Mouse (Mus musculus): ENCODE results near the gene Ppara. TPM values are rescaled to one million over a fixed set of nuclear protein-coding genes. Genes with fewer than 3 reads are reported as not detected.

Gene Ppara
- 2.7 and 3.3 TPM in 2 replicates for polyA plus RNA-seq (2014; fragmentation: Nextera tagmentation; extraction: Ambion mirVana)

DNA sequence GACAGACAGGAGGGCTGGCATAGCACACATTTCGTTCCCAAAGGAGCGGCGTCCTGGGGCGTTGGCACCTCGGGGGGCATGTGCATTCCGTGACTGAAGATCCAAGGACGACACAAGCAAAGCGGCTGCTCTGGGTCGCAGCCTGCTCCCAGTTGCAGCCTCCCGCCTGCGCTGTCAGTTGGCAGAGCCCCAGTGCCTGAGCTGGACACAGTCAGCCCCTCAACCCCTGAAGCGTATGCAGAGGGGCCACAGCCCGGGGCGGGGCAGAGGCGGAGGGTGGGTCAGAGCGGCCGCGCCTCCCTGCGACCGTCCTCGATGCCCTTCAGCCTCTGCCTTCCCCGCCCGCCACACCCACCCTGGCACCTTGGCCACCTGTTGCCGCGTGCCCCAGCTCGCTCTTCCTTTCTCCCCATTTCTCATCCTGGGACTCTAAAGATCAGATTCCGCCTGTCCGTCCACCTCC, at the start of gene Ppara:
Ppara (plus strand) TSS at position 413 of the 463 bp plus-strand sequence.
- peak; percentile 35 for ATAC-seq (ENCODE audit: insufficient read depth)
- Histone ChIP-seq H3K4me3 (ENCODE audit: low read depth, low read length) (peak within 1 kb of the TSS; percentile 70), H3K4me1 (ENCODE audit: insufficient read depth) (no peaks in the 10 kb centered on the region), H3K27me3 (ENCODE audit: insufficient read depth, low read length) (peaks cover 45% of the 10 kb centered on the region), H3K9me3 (ENCODE audit: low read depth, low read length) (no peaks in the 10 kb centered on the region), H3K36me3 (ENCODE audit: insufficient read depth) (no peaks in the 10 kb centered on the region), H3K27ac (ENCODE audit: low read depth) (no peak within 1 kb of the TSS), H3K9ac (peak within 1 kb of the TSS; percentile 60), H3K4me2 (peak within 1 kb of the TSS; percentile 78)
- 3% methylated on average over 28 of the region's 28 CpGs for WGBS
- no peak for TF ChIP-seq CTCF (IDR thresholded peaks at IDR 0.05; ENCODE audit: low read depth)
- DNase-seq: peak; percentile 41

DNA sequence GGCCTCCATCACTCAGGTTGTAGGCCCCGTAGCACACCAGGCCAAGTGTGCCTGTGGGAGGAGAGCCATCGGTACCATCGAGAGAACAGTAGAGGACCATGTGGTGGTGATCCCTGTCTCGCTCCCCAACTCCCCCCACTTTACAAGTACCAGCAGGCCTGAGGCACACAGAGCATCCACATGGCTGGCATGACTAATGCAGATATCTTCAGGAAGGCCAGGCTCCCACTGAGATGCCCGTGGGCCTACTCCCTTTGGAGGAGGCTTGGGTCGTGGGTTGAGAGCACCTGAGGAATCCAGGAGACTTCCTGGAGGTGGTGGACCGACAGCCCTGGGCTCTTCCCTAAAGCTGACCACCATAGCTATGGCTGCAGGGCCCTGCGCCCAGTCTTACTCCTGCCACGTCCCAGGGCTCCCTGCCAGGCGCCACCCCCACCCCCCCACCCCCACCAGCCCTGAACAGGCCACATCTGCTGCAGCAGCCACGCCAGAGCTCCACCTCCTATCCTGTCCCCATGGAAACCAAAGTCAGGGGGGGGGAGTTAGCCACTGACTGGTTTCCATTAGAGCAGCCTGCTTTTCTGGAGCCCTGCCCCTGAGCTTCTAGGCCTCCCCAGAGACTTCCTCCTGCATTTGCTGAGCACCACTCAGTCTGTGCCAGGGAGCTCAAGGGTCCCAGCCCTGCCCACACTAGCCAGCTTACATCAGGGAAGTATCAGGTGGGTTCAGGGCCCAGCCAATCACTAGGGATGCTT, 48.0 kb upstream of the Ppara start:
- no peak for TF ChIP-seq CTCF (IDR thresholded peaks at IDR 0.05; ENCODE audit: low read depth)
- ATAC-seq (ENCODE audit: insufficient read depth) (peak; percentile 95), DNase-seq (peak; percentile 90)
- Histone ChIP-seq H3K36me3 (ENCODE audit: insufficient read depth) (peaks cover 84% of the 10 kb centered on the region), H3K4me2 (peak overlapping the region; percentile 36; the same call in 1 of the 2 replicates), H3K27me3 (ENCODE audit: insufficient read depth, low read length) (no peaks in the 10 kb centered on the region), H3K27ac (ENCODE audit: low read depth) (peak overlapping the region; percentile 96), H3K9ac (0 out of 2 replicates have a peak overlapping the region, but pooled peaks have one; percentile 7), H3K4me1 (ENCODE audit: insufficient read depth) (peaks cover 9% of the 10 kb centered on the region), H3K4me3 (ENCODE audit: low read depth, low read length) (no peak overlapping the region), H3K9me3 (ENCODE audit: low read depth, low read length) (no peaks in the 10 kb centered on the region)
- WGBS: 48% methylated on average over 11 of the region's 11 CpGs

DNA sequence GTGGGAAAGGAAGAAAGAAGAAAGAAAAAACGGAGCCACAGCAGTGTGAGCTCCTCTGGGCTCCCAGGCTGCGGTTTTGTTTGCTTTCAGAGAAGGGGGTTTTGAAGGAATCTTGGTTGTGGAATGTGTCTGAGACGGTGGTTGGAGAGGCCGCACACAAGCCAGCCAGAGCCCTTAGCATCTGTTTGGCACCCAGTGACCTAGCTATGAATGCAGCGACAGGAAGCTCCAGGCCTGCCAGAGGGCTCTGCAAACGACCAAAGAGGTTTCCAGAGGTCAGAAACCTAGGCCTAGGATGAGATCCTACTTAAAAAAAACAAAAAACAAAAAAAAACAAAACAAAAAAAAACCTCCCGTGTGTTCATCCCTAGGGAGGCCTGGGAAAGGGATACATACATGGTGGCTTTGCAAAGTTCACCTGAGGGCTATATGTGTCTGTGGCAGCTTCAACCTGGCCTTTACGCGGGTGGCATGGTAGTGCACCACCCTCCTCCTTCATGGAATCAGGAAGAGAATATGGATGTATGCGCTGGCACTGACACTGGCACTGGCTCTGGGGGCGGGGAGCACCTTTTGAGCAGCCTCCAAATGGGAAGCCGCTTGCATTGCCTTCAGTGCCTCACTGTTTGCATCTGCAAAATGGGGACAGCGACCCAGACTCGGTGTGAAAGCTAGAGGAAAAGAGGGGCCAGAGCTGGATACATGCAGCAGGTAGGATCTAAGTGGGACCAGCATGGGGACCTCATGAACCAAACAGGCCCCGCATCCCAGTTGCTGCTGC, 47.0 kb upstream of the Ppara start:
- Histone ChIP-seq H3K4me2 (peak overlapping the region; percentile 36; the same call in 1 of the 2 replicates), H3K4me1 (ENCODE audit: insufficient read depth) (peaks cover 9% of the 10 kb centered on the region), H3K27me3 (ENCODE audit: insufficient read depth, low read length) (no peaks in the 10 kb centered on the region), H3K36me3 (ENCODE audit: insufficient read depth) (peaks cover 87% of the 10 kb centered on the region), H3K4me3 (ENCODE audit: low read depth, low read length) (no peak overlapping the region), H3K9ac (no peak overlapping the region), H3K27ac (ENCODE audit: low read depth) (peak overlapping the region; percentile 96), H3K9me3 (ENCODE audit: low read depth, low read length) (no peaks in the 10 kb centered on the region)
- DNase-seq (peak; percentile 71), ATAC-seq (ENCODE audit: insufficient read depth) (peak; percentile 31; the same call in 1 of the 2 replicates)
- 61% methylated on average over 15 of the region's 15 CpGs for WGBS
- TF ChIP-seq CTCF (IDR thresholded peaks at IDR 0.05; ENCODE audit: low read depth): no peak

DNA sequence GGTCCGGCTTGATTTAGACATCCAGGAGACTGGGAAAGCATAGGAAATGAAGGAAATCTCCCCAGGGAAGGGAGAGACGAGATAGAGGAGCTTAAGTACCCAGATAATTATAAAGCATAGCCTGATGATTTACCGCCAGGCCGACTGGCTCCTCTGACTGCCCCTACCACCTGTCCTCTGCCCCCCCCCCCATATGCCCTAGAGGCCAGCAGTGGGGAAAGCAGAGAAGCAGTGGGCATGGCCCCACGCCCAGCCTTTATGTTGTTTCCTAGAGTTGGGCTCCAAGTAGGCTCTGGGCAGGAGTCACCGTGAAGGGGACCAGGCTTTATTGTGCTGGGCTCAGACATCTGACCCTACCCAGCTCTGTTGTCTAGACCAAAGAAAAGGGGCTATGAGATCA, 46.0 kb upstream of the Ppara start:
- no peaks in the 10 kb centered on the region for H3K9me3 ChIP-seq (ENCODE audit: low read depth, low read length)
- DNase-seq (no peak), ATAC-seq (ENCODE audit: insufficient read depth) (no peak)
- 73% methylated on average over 6 of the region's 6 CpGs for WGBS
- H3K36me3 ChIP-seq (ENCODE audit: insufficient read depth): peaks cover 87% of the 10 kb centered on the region
- H3K9ac ChIP-seq: no peak overlapping the region
- H3K4me3 ChIP-seq (ENCODE audit: low read depth, low read length): no peak overlapping the region
- 0 out of 2 replicates have a peak overlapping the region, but pooled peaks have one; percentile 96 for H3K27ac ChIP-seq (ENCODE audit: low read depth)
- TF ChIP-seq CTCF (IDR thresholded peaks at IDR 0.05; ENCODE audit: low read depth): no peak
- no peaks in the 10 kb centered on the region for H3K27me3 ChIP-seq (ENCODE audit: insufficient read depth, low read length)
- no peak overlapping the region for H3K4me2 ChIP-seq
- H3K4me1 ChIP-seq (ENCODE audit: insufficient read depth): peaks cover 9% of the 10 kb centered on the region

DNA sequence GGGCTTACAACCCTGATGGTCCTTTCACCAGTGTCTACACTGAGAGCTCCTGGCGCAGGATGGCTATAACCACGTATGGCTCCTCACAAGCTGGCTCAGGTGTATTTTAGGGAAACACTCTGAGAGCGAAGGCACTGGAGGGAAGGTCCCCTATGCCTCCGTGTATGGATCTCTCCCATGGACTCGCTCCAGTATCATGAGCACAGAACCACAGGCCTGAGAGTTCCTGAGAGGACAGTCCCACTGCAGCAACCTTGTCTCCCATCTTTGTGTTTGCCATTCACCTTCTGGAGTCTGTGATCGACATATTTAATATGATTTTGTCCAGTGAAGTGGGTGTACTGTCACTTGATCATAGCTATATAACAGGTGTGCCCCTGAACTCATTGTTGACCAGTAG, 45.3 kb upstream of the Ppara start:
- H3K36me3 ChIP-seq (ENCODE audit: insufficient read depth): peaks cover 87% of the 10 kb centered on the region
- no peak overlapping the region for H3K4me2 ChIP-seq
- H3K4me1 ChIP-seq (ENCODE audit: insufficient read depth): peaks cover 9% of the 10 kb centered on the region
- DNase-seq: no peak
- H3K9me3 ChIP-seq (ENCODE audit: low read depth, low read length): no peaks in the 10 kb centered on the region
- H3K4me3 ChIP-seq (ENCODE audit: low read depth, low read length): no peak overlapping the region
- WGBS: 92% methylated on average over 6 of the region's 6 CpGs
- H3K9ac ChIP-seq: no peak overlapping the region
- no peak overlapping the region for H3K27ac ChIP-seq (ENCODE audit: low read depth)
- TF ChIP-seq CTCF (IDR thresholded peaks at IDR 0.05; ENCODE audit: low read depth): no peak
- ATAC-seq (ENCODE audit: insufficient read depth): no peak
- no peaks in the 10 kb centered on the region for H3K27me3 ChIP-seq (ENCODE audit: insufficient read depth, low read length)

DNA sequence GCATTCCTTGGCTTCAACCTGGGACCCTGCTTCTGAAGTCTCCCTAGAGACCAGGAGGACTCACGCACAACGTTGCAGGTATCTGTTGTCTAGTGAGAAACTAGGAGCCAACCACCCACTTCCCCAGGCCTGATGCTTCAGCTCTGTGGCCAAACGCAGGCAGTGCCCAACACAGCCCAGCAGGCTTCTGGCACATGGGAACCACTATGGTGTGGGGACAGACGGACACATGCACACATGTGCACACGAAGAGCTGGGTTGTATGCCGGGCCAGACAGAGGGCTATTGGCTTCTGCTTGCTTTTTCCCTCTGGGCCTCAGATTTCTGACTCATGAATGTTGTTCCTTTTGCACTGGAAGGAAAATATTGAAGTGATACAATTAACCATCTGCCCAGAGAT, 44.7 kb upstream of the Ppara start:
- Histone ChIP-seq H3K4me2 (no peak overlapping the region), H3K4me1 (ENCODE audit: insufficient read depth) (peaks cover 9% of the 10 kb centered on the region), H3K27ac (ENCODE audit: low read depth) (no peak overlapping the region), H3K4me3 (ENCODE audit: low read depth, low read length) (no peak overlapping the region), H3K9me3 (ENCODE audit: low read depth, low read length) (no peaks in the 10 kb centered on the region), H3K27me3 (ENCODE audit: insufficient read depth, low read length) (no peaks in the 10 kb centered on the region), H3K9ac (no peak overlapping the region), H3K36me3 (ENCODE audit: insufficient read depth) (peaks cover 87% of the 10 kb centered on the region)
- no peak for DNase-seq
- no peak for ATAC-seq (ENCODE audit: insufficient read depth)
- TF ChIP-seq CTCF (IDR thresholded peaks at IDR 0.05; ENCODE audit: low read depth): no peak
- WGBS: 86% methylated on average over 6 of the region's 6 CpGs

DNA sequence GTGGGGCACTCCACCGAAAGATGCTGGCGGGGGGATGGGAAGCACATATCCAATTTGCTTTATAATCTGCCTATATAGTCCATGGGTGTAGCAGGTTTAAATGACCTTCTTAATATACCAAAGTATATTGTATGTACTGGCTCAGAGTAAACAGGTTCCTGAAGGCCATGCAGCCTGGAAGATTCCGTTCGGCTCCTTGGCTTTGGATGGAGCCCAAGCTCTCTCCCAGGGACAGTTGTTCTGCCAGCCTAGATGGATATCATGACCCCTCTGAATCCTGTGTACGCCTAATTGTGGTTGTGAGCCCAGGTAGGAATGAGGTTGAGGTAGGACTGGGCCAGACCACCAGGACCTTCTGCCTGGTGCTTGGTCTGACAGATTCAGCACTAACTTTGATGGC, 43.9 kb upstream of the Ppara start:
- no peak for ATAC-seq (ENCODE audit: insufficient read depth)

More for the DNA sequence above, 43.9 kb upstream of the Ppara start:
- WGBS: 91% methylated on average over 5 of the region's 5 CpGs
- Histone ChIP-seq H3K4me3 (ENCODE audit: low read depth, low read length) (no peak overlapping the region), H3K36me3 (ENCODE audit: insufficient read depth) (peaks cover 87% of the 10 kb centered on the region), H3K4me2 (no peak overlapping the region), H3K4me1 (ENCODE audit: insufficient read depth) (peaks cover 9% of the 10 kb centered on the region), H3K9me3 (ENCODE audit: low read depth, low read length) (no peaks in the 10 kb centered on the region), H3K27ac (ENCODE audit: low read depth) (no peak overlapping the region), H3K9ac (no peak overlapping the region), H3K27me3 (ENCODE audit: insufficient read depth, low read length) (no peaks in the 10 kb centered on the region)
- no peak for DNase-seq
- TF ChIP-seq CTCF (IDR thresholded peaks at IDR 0.05; ENCODE audit: low read depth): no peak

All from lung, embryonic 14.5 days (tissue).